Mouse (Mus musculus) spleen, postnatal 4 days (tissue): ENCODE results near the gene Cnn1.
A peak's percentile ranks its signal among the peaks of the same experiment; 100 is the strongest.
"Not testable (repeated sequence)": the region's sequence is repeated elsewhere in the genome, so short reads cannot be mapped to it uniquely, and the experiment has no call there.

Source experiments
- DNase-seq, 2 experiments: peaks; one replicate each; pipeline ENCODE4 v3.0.0; 2022; ENCODE audit warnings: low spot score in 2 of 2

The Cnn1 gene

GRCm38 (mm10) chr9:22075778-22076177 lies 23.2 kb upstream of the Cnn1 start:
- DNase-seq = not testable (repeated sequence)

GRCm38 (mm10) chr9:22076223-22076622 lies 22.8 kb upstream of the Cnn1 start:
- no peak for DNase-seq

- DNase-seq = no peak
Measured at GRCm38 (mm10) chr9:22084667-22085021, 14.4 kb upstream of the Cnn1 start.

GRCm38 (mm10) chr9:22085022-22085834 lies 13.8 kb upstream of the Cnn1 start, which contains the start of gene Ecsit:
Ecsit (minus strand) TSS chr9:22085438.
- peak; percentile 92 to 94 for DNase-seq

GRCm38 (mm10) chr9:22086012-22086411 lies 13.0 kb upstream of the Cnn1 start:
- DNase-seq = no peak

- DNase-seq = no peak
Measured at GRCm38 (mm10) chr9:22087034-22087618, 11.9 kb upstream of the Cnn1 start.

- DNase-seq = no peak
Measured at GRCm38 (mm10) chr9:22089281-22089680, 9.7 kb upstream of the Cnn1 start.

GRCm38 (mm10) chr9:22089986-22090385 lies 9.0 kb upstream of the Cnn1 start:
- DNase-seq = no peak

GRCm38 (mm10) chr9:22092746-22093145 lies 6.3 kb upstream of the Cnn1 start:
- DNase-seq = no peak

- DNase-seq = peak; percentile 85 to 91
Measured at GRCm38 (mm10) chr9:22095854-22096307, 3.1 kb upstream of the Cnn1 start.

GRCm38 (mm10) chr9:22099922-22100321 lies 906 bp downstream of the Cnn1 start:
- no peak for DNase-seq

- DNase-seq = no peak
Measured at GRCm38 (mm10) chr9:22108194-22108593, 9.2 kb downstream of the Cnn1 start.

GRCm38 (mm10) chr9:22115635-22116034 lies 16.6 kb downstream of the Cnn1 start:
- DNase-seq = no peak

- no peak for DNase-seq
Measured at GRCm38 (mm10) chr9:22116086-22116485, 17.1 kb downstream of the Cnn1 start.

- DNase-seq = peak; percentile 93 to 94
Measured at GRCm38 (mm10) chr9:22116740-22117426, 17.9 kb downstream of the Cnn1 start, which contains the start of gene Elof1. Elof1 (minus strand) TSS chr9:22117172.

- peak; percentile 76 to 84 for DNase-seq
Measured at GRCm38 (mm10) chr9:22117754-22118456, 18.9 kb downstream of the Cnn1 start.

GRCm38 (mm10) chr9:22119543-22119942 lies 20.5 kb downstream of the Cnn1 start:
- no peak for DNase-seq

GRCm38 (mm10) chr9:22121545-22121944 lies 22.5 kb downstream of the Cnn1 start:
- DNase-seq = no peak

GRCm38 (mm10) chr9:22122005-22122404 lies 23.0 kb downstream of the Cnn1 start:
- DNase-seq = peak; percentile 38 to 73

GRCm38 (mm10) chr9:22123069-22123609 lies 24.1 kb downstream of the Cnn1 start:
- DNase-seq = peak in 1 of 2 experiments; percentile 57

GRCm38 (mm10) chr9:22124169-22124568 lies 25.2 kb downstream of the Cnn1 start:
- no peak for DNase-seq
